Mouse (Mus musculus) neutrophil, adult 5-6 weeks (primary cell): ENCODE measurements at regions not wholly inside any gene's neighbourhood (a gene's known extent, or its start where the extent isn't known, plus 50 kb on each side); places are given as distances from the start of the nearest gene placed in this dataset.

ENCODE experiments used
- ATAC-seq: fragments of 151-379, 151-347 bp; 2 replicates; pipeline ENCODE4 v1.8.0; 2017; ENCODE audit warnings: mild to moderate bottlenecking, moderate TSS enrichment; ENCODE audit not compliant: insufficient number of reproducible peaks, poor library complexity, low FRiP score, severe bottlenecking; ENCODE audit errors: extremely low read depth

GRCm38 (mm10) chr12:118784643-118785042 is 61.5 kb upstream of the Sp8 start:
- ATAC-seq = no peak

GRCm38 (mm10) chr12:118781978-118782377 is 64.2 kb upstream of the Sp8 start:
- ATAC-seq = no peak

GRCm38 (mm10) chr12:118775463-118776064 is 70.6 kb upstream of the Sp8 start:
- no peak for ATAC-seq

GRCm38 (mm10) chr12:118772790-118773189 is 73.3 kb upstream of the Sp8 start:
- ATAC-seq = no peak

GRCm38 (mm10) chr12:118766472-118766871 is 79.7 kb upstream of the Sp8 start:
- no peak for ATAC-seq

GRCm38 (mm10) chr12:118754076-118754475 is 92.1 kb upstream of the Sp8 start:
- ATAC-seq = no peak

GRCm38 (mm10) chr12:118739103-118739502 is 107.0 kb upstream of the Sp8 start:
- no peak for ATAC-seq

- no peak for ATAC-seq
These were observed 120.2 kb upstream of the Sp8 start for GRCm38 (mm10) chr12:118725891-118726290.

GRCm38 (mm10) chr12:118719878-118720573 is 126.1 kb upstream of the Sp8 start:
- no peak for ATAC-seq

GRCm38 (mm10) chr12:118716824-118717223 is 129.3 kb upstream of the Sp8 start:
- ATAC-seq = no peak

GRCm38 (mm10) chr12:118706626-118707025 is 139.5 kb upstream of the Sp8 start:
- no peak for ATAC-seq

GRCm38 (mm10) chr12:118704826-118705225 is 141.3 kb upstream of the Sp8 start:
- no peak for ATAC-seq

- ATAC-seq = no peak
These were observed 142.4 kb upstream of the Sp8 start for GRCm38 (mm10) chr12:118703730-118704129.

- ATAC-seq = no peak
These were observed 143.0 kb upstream of the Sp8 start for GRCm38 (mm10) chr12:118703068-118703662.

- ATAC-seq = no peak
These were observed 144.3 kb upstream of the Sp8 start for GRCm38 (mm10) chr12:118701838-118702237.

GRCm38 (mm10) chr12:118698110-118698509 is 148.0 kb upstream of the Sp8 start:
- ATAC-seq = no peak

GRCm38 (mm10) chr12:118694701-118695100 is 151.4 kb upstream of the Sp8 start:
- no peak for ATAC-seq

- no peak for ATAC-seq
These were observed 163.2 kb upstream of the Sp8 start for GRCm38 (mm10) chr12:118682902-118683301.

GRCm38 (mm10) chr12:118677989-118678388 is 168.1 kb upstream of the Sp8 start:
- ATAC-seq = no peak

- peak; percentile 44; the same call in 1 of the 2 replicates for ATAC-seq
These were observed 184.6 kb upstream of the Sp8 start for GRCm38 (mm10) chr12:118661575-118661974.

- ATAC-seq = no peak
These were observed 185.0 kb upstream of the Sp8 start for GRCm38 (mm10) chr12:118661214-118661486.
